Mouse (Mus musculus) brown adipose tissue, adult 24 weeks (tissue): ENCODE data around the gene Myoz2. TPM values are rescaled to one million over a fixed set of nuclear protein-coding genes. Genes with fewer than 3 reads are reported as not detected.

ENCODE experiments used
- H3K27ac ChIP-seq: fragments of 200-500 bp; replicated peaks from 2 replicates; pipeline ENCODE4 v1.5.1; 2012; ENCODE audit warnings: low read depth, mild to moderate bottlenecking, low read length
- H3K4me1 ChIP-seq: fragments of 200-500 bp; 2 replicates; pipeline ENCODE4 v1.6.1; 2012; ENCODE audit warnings: low read length, mixed read lengths; ENCODE audit not compliant: control insufficient read depth, insufficient read depth, insufficient read length
- H3K4me3 ChIP-seq: fragments of 200-500 bp; 2 replicates; pipeline ENCODE4 v1.5.1; 2012; ENCODE audit warnings: low read depth, mild to moderate bottlenecking, low read length, moderate library complexity; ENCODE audit not compliant: insufficient read depth
- polyA plus RNA-seq: library from polyadenylated mRNA; stranded (reverse); fragments of >200 nt; gene quantifications from 2 replicates; pipeline ENCODE4 v1.2.4, GENCODE M21; 2012; ENCODE audit not compliant: missing spikeins, insufficient read depth, insufficient read length

Gene Myoz2
- 5.9 and 7.5 TPM in 2 replicates for polyA plus RNA-seq

- Histone ChIP-seq H3K4me3 (no peak within 1 kb of the TSS), H3K27ac (no peak within 1 kb of the TSS), H3K4me1 (no peaks in the 10 kb centered on the region)
Observed at GRCm38 (mm10) chr3:123034752-123035151, at the start of gene Myoz2. Gene Myoz2 (minus strand): TSS chr3:123035015.

DNA sequence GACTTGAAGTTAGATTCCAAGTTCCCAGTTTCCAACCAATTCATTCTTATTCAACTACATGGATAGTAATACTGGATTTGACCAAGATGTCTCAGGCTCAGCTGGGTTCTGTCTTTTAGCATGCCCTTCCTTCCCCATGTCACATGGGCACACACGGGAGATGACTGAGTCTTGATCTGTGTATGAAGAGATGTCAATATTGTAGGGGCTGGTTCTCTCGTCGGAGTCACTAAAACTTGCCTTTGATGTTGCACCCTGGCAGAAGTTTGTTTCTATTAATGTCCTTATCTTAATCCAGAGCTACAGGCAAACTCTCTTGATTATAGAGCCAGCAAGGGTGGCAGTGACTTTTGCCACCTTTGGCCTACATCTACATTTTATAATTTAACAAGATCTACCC lies 46.9 kb upstream of the Myoz2 start:
- H3K4me3 ChIP-seq: no peak overlapping the region
- no peak overlapping the region for H3K27ac ChIP-seq
- no peaks in the 10 kb centered on the region for H3K4me1 ChIP-seq

DNA sequence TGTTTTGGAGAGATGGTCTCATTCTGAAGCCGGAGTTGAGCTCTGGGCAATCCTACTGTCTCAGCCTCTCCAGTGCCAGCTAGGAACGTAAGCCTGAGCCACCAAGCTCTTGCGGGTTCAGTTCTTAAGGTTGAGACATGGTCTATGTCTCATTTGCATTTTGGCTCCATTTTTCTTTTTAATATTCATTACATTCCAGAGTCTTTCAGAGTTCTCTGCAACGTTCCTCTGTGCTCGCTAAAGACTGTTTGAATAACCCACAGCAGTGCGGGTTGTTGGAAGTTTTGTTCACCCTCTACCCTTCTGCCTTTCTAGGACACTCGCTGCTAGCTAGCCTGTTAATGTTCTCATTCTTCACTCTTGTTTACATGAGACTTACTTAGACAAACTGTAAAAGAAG lies 46.1 kb upstream of the Myoz2 start:
- Histone ChIP-seq H3K4me1 (no peaks in the 10 kb centered on the region), H3K27ac (no peak overlapping the region)

GRCm38 (mm10) chr3:123080017-123080725 lies 45.4 kb upstream of the Myoz2 start:
- Histone ChIP-seq H3K4me1 (no peaks in the 10 kb centered on the region), H3K27ac (no peak overlapping the region), H3K4me3 (no peak overlapping the region)

More for the DNA sequence above, 46.1 kb upstream of the Myoz2 start:
- no peak overlapping the region for H3K4me3 ChIP-seq

DNA sequence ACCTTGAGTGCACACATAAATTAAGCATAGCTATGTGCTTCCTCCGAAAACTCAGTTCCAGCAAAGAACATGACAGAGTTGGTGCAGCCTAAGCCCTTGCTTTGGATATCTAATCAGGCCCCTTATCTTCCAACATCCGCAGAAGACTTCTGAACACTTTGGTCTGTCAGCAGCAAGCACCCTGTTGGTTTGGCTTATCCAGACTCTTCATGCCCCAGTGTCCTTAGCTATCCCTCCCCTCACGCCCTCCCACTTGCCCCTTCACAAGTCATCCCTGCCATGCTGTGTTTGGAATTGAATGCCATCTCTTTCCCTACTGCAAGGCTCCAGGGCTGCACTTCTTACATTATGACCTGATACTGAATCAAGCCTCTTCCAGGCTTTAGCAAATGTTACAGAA lies 40.9 kb upstream of the Myoz2 start:
- H3K27ac ChIP-seq: no peak overlapping the region
- no peak overlapping the region for H3K4me3 ChIP-seq
- no peaks in the 10 kb centered on the region for H3K4me1 ChIP-seq

- Histone ChIP-seq H3K4me1 (no peaks in the 10 kb centered on the region), H3K4me3 (no peak overlapping the region)
Observed at GRCm38 (mm10) chr3:123075034-123075433, 40.2 kb upstream of the Myoz2 start.

DNA sequence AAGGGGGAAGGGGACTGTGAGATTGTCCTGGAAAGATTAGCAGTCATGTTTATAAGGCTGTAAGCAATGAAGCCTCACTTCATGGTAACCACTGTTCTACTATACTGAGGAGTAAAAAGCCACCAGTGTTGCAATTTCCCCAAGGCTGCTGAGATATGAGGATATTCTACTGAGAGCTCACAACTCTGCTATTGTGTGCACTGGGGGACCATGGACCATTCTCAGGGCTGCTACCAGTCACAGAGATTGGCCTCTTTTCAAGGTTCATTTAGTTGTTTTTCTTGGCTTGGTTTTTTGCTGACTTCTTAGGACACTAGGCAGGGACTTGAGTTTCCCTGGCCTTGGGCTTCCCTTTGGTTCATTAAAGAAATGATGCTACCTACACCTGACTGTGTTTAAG lies 38.5 kb upstream of the Myoz2 start:
- H3K27ac ChIP-seq: no peak overlapping the region
- H3K4me3 ChIP-seq: no peak overlapping the region
- H3K4me1 ChIP-seq: no peaks in the 10 kb centered on the region

More at GRCm38 (mm10) chr3:123075034-123075433, 40.2 kb upstream of the Myoz2 start:
- no peak overlapping the region for H3K27ac ChIP-seq

DNA sequence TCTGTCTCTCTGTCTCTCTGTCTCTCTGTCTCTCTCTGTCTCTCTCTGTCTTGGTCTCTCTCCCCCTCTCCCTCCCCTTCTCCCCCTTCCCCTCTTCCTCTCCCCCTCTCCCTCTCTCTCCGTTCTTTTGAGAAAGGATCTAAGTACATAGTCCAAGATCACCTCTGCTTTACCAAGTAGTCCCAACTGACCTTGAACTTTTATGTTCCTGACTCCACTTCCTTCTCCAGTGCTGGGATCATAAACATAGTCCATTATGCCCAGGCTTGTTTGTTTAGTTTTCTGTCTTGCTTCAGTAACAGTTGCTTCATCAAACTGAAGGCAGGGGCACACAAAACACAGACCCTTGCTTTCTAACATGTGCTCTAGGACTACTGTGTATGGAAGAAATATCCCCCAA lies 37.7 kb upstream of the Myoz2 start:
- no peak overlapping the region for H3K4me3 ChIP-seq
- H3K4me1 ChIP-seq: no peaks in the 10 kb centered on the region
- no peak overlapping the region for H3K27ac ChIP-seq

DNA sequence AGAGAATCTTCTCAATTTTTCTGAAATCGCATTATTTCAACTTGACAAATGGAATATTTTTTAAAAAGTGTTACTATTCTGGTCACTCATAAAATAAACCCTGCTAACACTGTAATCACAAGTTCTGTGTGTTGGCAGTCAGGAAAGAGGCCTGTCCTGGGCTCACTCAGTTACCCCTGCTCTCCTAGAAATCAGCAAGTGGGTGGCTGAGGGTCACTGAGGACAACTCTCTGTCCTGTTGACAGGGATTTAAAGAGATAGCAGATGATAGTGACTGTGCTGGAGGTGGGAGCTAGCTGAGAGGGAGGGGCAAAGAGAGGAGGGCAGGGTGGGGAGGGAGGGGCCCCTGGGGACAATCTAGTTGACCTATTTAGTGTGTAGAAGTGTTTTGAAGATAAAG lies 36.2 kb upstream of the Myoz2 start:
- Histone ChIP-seq H3K4me1 (no peaks in the 10 kb centered on the region), H3K4me3 (no peak overlapping the region), H3K27ac (no peak overlapping the region)

GRCm38 (mm10) chr3:123066836-123067235 lies 32.0 kb upstream of the Myoz2 start:
- Histone ChIP-seq H3K4me3 (no peak overlapping the region), H3K27ac (no peak overlapping the region), H3K4me1 (no peaks in the 10 kb centered on the region)

DNA sequence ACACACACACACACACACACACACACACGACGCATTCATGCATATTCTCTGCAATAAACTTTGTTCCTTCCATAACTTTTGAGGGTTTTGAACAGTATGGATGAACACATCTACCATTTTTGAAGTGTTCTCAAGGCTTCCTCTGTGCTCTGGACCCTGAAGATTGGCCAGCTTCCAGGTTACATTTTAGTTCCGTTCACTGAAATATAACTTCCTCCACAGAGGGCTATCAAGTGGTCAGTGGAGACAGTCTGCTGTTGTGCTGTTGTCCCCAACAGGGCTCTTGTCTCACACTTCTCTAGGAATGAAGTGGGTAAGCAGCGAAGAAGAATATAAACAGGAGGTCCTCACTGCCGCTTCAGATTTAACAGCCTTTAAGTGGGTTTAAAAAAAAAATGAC lies 30.7 kb upstream of the Myoz2 start:
- Histone ChIP-seq H3K4me1 (no peaks in the 10 kb centered on the region), H3K27ac (no peak overlapping the region), H3K4me3 (no peak overlapping the region)

DNA sequence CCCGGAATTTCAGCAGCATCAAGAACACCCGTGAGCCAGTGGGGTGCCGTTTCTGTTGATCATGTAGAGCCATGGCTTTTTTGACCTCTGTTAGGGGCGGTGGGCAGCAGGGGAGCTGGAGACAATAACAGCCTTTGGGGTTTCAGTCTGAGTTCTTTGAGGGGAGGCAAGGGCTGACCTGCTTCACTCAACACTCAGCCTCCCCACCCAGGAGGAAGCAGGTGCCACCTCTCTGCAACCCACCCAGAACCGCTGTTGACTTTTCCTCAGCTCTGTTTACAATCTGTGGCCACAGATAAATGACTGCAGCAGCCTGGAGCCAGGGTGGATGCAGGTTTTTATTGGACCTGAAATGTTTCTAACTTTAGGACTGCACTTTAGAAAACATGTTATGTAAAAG lies 29.4 kb upstream of the Myoz2 start:
- Histone ChIP-seq H3K4me1 (no peaks in the 10 kb centered on the region), H3K27ac (no peak overlapping the region), H3K4me3 (no peak overlapping the region)

- H3K4me1 ChIP-seq: no peaks in the 10 kb centered on the region
- H3K4me3 ChIP-seq: no peak overlapping the region
- H3K27ac ChIP-seq: no peak overlapping the region
Observed at GRCm38 (mm10) chr3:123061931-123062330, 27.1 kb upstream of the Myoz2 start.

GRCm38 (mm10) chr3:123058832-123059231 lies 24.0 kb upstream of the Myoz2 start:
- Histone ChIP-seq H3K4me1 (no peaks in the 10 kb centered on the region), H3K27ac (no peak overlapping the region), H3K4me3 (no peak overlapping the region)

DNA sequence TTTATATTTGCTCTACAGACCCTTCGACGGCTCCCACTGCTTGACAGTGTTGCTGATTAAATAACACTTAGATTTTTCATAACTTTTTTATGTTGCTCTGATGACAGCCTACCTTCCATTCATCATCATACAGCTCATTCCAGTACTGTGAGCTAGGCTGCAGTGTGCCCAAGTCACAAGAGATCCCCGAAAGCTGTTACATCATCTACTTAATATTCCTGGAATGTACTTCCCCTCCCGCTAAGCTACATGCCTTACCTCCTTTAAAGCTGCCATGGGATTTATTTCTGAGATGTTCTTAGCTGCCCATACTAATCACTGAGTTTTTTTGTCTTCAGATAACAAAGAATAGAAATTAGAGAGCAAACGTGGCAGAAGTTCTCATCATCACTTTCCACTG lies 19.4 kb upstream of the Myoz2 start:
- no peak overlapping the region for H3K27ac ChIP-seq
- H3K4me3 ChIP-seq: no peak overlapping the region
- H3K4me1 ChIP-seq: no peaks in the 10 kb centered on the region

- Histone ChIP-seq H3K4me3 (no peak overlapping the region), H3K4me1 (no peaks in the 10 kb centered on the region), H3K27ac (no peak overlapping the region)
Observed at GRCm38 (mm10) chr3:123053192-123053938, 18.6 kb upstream of the Myoz2 start.
